Mouse (Mus musculus) brain, adult 2 months (tissue): ENCODE results near the gene Gm11127.
A peak's percentile ranks its signal among the peaks of the same experiment; 100 is the strongest.
"Not testable (repeated sequence)": the region's sequence is repeated elsewhere in the genome, so short reads cannot be mapped to it uniquely, and the experiment has no call there.

Experiments
- DNase-seq: peaks from one replicate; pipeline ENCODE4 v3.0.0; 2011; ENCODE audit warnings: low read depth, low spot score

The Gm11127 gene

GRCm38 (mm10) chr17:36058362-36058761 lies at the start of gene Gm11127:
Gm11127 (minus strand) TSS chr17:36058371.
- not testable (repeated sequence) for DNase-seq

DNA sequence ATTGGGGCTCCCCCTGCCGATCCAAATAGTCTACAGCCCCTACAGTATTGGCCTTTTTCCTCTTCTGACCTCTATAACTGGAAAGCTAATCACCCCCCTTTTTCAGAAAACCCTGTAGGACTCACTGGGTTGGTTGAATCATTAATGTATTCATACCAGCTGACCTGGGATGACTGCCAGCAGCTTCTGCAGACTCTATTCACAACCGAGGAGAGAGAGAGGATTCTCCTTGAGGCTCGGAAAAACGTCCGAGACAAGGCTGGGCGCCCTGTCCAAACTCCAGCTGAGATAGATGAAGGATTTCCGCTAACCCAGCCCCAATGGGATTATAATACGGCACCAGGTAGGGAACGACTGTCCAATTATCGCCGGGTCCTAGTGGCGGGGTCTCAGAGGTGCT lies 43.9 kb upstream of the Gm11127 start:
- not testable (repeated sequence) for DNase-seq

GRCm38 (mm10) chr17:36099603-36100002 lies 41.4 kb upstream of the Gm11127 start:
- not testable (repeated sequence) for DNase-seq

DNA sequence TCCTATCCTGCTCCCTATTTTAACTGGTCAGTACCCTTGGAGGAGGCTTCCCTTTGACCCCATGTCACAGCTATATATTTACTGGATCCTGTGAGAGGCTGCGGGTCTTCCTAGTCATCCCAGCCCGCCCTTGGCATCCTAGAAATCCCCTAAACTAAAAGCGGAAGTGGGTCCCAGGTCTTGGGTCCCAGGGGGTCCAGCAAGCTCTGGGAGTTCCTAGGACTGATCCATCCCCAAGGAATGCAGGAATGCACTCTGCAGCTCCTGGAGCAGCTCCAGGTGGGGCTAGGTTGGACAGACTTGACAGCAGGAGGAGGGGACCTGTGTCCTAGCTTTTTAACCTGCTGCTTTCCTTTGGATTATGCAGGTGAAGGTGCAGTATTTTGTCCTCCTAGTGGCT lies 35.8 kb upstream of the Gm11127 start:
- no peak for DNase-seq

- not testable (repeated sequence) for DNase-seq
Observed at GRCm38 (mm10) chr17:36092520-36092919, 34.3 kb upstream of the Gm11127 start.

GRCm38 (mm10) chr17:36091933-36092332 lies 33.8 kb upstream of the Gm11127 start:
- not testable (repeated sequence) for DNase-seq

- not testable (repeated sequence) for DNase-seq
Observed at GRCm38 (mm10) chr17:36085976-36086375, 27.8 kb upstream of the Gm11127 start.

DNA sequence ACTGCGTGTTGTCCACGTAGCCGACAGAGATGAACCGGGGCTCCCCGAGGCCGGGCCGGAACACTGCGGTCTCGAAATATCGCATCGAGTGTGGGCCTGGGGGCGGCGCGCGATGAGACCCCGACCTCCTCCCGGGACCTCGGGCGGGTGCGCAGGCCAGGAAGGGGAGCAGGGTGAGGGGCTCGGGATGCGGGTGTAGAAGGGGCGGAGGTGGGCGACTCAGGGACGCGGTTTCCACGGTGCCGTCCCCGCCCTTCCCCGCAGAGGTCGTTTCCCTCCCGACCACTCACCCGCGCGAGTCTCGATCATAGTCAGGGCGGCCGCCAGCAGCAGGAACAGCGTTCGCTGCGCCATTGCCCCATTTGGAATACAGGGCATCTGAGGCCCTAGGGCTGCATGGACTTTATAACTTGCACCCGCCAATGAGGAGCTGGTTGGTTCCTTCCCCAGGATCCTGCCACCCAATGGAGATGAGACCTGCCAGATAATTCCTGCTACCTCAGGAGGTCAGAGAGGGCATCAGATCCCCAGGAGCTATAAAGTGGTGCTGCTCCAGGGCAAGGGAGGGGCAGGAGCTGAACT lies 25.8 kb upstream of the Gm11127 start:
- peak; percentile 26 for DNase-seq

DNA sequence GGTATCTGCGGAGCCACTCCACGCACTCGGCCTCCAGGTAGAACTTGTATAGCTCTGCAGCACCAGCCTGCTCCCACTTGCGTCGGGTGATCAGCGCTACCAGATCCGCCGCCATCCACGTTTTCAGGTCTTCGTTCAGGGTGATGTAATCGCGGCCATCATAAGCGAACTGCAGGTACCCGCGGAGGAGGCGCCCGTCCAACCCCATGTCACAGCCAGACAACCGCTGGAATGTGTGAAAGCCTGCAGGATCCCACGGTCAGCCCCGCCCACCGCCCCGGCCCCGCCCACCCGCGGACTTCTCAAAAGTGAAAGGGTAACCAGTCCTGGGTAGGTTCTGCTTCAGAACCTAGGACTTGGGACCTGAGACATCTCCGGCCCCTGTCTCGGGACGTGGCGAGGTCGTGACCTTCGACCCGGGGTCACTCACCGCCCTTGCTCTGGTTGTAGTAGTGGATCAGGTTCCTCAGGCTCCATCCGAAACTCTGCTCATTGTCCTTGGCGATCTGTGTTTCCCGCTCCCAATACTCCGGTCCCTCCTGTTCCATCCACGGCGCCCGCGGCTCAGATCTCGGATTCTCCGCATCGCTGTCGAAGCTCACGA lies 25.2 kb upstream of the Gm11127 start:
- peak; percentile 46 for DNase-seq

DNA sequence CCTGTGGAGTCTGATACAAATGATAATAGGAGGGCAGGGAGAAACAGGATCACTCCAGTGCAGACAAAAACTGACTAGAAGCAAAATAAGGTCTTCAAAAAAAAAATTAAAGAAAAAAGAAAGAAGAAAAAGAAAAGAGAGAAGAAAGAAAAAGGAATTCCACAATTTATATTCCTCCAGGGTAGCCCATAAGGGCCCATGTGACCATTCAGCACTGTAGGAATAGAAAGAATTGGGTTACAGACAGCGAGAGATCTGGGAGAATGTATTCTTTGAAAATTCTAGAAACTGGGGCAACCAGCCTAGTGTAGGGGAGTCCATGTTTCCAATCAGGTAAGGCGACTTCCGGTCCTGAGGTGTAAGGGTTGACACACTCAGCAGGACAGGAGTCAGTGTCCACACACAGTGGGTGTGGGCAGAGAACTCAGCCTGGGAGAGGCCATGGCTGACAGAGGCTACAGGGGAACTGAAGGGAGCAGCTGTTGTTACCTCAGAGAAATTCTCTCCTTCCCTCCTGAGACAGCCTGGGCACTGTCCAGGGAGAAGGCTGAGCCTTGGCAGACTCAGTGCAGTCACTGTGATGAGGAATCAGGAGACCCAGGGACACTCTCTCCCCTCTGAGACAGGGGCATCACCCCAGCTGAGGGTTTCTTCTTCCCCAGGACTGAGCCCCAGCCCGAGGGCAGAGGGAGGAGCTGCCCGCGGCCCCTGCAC lies 24.5 kb upstream of the Gm11127 start:
- DNase-seq = peak; percentile 8

GRCm38 (mm10) chr17:36081901-36082300 lies 23.7 kb upstream of the Gm11127 start:
- not testable (repeated sequence) for DNase-seq

DNA sequence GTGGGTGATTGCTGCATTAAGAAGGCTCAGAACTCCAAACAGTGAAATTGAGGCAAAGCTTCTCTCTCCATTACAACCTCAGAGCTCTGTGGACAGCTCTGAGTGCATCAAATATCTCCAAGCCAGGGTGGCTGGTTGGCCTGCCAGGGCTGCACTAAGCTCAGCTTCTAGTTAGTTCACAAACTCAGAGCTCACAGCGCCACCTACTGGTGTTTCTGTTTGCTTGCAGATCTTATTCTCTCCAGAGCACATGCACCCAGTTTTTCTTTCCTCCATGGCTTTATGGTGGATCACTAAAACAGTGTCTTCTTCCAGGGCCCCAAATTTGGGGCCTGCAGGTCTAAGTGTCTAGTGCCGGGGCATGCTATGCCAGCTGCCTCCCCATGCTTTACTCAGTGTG lies 2.7 kb upstream of the Gm11127 start:
- peak; percentile 93 for DNase-seq

GRCm38 (mm10) chr17:36057927-36058326 lies 244 bp downstream of the Gm11127 start:
- DNase-seq = not testable (repeated sequence)

DNA sequence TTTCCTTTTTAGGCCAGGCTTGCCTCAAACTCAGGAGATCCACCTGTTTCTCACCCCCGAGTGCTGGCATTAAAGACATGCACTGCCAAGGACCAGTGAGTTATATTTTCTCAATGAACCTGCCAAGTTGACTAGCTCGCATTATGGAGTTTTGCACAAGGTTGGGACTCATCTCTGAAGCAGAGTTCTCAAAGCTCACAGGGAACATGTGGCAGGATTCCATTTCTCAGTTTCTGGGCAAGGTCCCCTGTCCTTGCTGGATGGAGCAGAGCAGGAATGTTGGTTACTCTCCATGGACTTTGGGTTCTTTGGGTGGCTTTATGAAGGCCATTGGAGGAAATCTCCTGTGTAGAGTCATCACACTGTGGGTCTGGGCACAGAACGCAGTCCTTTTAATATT lies 14.9 kb downstream of the Gm11127 start:
- DNase-seq = no peak

GRCm38 (mm10) chr17:36042610-36043169 lies 15.5 kb downstream of the Gm11127 start, which contains the start of the genes H2-T22 and Gm6034:
H2-T22 (minus strand) TSS chr17:36042747.
Gm6034 (plus strand) TSS chr17:36042961.
- DNase-seq = peak; percentile 97

DNA sequence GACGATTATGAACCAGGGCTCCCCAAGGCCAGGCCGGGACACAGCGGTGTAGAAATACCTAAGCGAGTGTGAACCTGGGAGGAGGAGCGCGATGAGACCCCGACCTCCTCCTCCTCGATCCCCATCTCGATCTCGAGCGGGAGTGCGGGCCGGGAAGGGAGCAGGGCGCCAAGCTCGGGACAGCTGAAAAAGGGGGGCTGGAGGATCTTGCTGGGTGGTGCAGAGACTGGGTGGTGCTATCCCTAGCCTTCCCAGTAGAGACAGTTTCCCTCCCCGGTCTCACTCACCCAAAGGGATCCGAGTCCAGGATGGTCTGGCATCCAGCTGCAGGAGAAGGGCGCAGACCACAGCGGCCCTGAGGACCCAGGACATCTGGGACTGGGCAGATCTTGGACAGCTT lies 16.1 kb downstream of the Gm11127 start:
- DNase-seq = not testable (repeated sequence)

DNA sequence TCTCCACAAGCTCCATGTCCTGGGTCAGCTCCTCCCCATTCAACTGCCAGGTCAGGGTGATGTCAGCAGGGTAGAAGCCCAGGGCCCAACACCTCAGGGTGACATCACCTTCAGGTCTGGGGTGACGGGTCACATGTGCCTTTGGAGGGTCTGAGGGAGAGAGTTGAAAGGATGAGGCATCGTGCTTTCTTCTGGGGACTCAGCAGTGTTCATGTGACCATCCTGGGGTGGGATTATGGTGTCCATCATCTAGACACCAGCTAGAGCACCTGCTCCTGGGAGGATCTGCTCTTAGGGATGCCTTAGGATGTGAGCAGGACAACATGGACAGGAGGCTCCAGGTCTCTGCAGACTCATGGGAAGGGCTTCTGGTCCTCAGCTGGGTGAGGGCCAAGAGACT lies 17.6 kb downstream of the Gm11127 start:
- not testable (repeated sequence) for DNase-seq

- DNase-seq = not testable (repeated sequence)
Observed at GRCm38 (mm10) chr17:36036126-36036525, 22.0 kb downstream of the Gm11127 start.

- DNase-seq = peak; percentile 78
Observed at GRCm38 (mm10) chr17:36035010-36035638, 23.0 kb downstream of the Gm11127 start.

DNA sequence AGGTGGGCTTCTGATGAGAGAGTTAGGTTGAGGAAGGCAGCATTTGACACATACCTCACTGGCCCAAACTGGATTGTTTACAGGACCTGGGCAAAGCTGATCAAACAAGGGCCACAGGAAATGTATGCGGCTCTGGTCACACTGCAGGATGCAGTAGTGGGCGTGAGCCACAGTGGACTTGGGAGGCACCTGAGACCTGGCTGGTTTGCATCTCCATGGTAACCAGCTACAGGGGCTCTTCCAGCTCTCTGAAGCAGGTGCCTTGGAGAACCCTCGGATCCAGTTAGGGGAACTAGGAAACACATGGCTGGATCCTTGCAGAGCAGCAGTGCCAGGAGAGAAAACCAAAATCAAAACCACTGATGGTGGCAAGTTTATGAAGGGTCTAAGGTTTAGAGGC lies 23.6 kb downstream of the Gm11127 start:
- DNase-seq = not testable (repeated sequence)

- DNase-seq = peak; percentile 73
Observed at GRCm38 (mm10) chr17:36032351-36032875, 25.8 kb downstream of the Gm11127 start, which contains the start of gene H2-T23. H2-T23 (minus strand) TSS chr17:36032855.
